Mouse (Mus musculus) heart, adult 8-10 months (tissue): ENCODE results near the gene Sult3a2. TPM values are rescaled to one million over a fixed set of nuclear protein-coding genes. Genes with fewer than 3 reads are reported as not detected.
"Not testable (repeated sequence)": the region's sequence is repeated elsewhere in the genome, so short reads cannot be mapped to it uniquely, and the experiment has no call there.

Experiments used
- DNase-seq: peaks from one replicate; pipeline ENCODE4 v3.0.0; 2022; ENCODE audit warnings: low spot score
- total RNA-seq, 4 experiments: library from RNA; stranded (reverse); gene quantifications; 2 replicates each; pipeline ENCODE4 v1.2.4; 2022

Sult3a2 gene
- not detected for total RNA-seq

GRCm38 (mm10) chr10:33786604-33787003 is at the start of gene Sult3a2:
Sult3a2 (minus strand) TSS chr10:33786704.
- DNase-seq: no peak

GRCm38 (mm10) chr10:33820892-33821291 is 34.4 kb upstream of the Sult3a2 start:
- no peak for DNase-seq

DNA sequence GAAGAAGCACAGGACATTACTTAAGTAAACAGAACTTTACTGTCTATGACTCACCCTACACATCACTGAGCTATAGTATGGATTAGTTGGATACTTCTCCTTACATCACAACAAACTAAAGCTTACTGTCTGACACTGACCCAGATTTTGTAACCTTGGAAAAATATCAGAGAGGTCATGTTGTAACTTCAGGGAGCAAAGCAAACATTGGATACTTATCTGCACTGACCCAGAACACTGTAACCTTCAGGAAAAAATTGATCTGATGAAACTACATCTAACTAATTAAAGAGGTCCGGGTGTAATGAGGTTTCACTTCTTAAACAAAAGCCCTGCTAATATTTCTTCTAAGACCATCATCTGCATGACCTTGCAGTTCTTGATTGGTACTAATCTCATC is 30.4 kb upstream of the Sult3a2 start:
- DNase-seq: no peak

DNA sequence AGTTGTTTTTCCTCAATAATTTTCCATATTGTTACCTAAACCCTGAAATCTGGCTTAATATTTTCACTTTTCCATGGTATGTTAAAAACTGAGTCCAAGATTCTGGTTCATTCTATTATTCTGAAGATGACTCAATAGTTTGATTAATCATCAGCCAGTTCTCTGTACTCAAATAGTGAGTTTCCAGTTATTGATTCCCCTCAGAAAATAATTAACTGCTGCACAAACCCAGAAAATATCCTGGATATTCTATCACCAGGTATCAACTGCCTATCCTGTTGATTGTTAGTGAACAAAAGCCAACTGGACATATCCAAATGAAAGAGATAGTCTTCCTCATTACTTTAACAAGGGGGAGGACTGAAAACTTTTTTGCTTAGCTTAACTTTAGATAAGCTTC is 27.8 kb upstream of the Sult3a2 start:
- DNase-seq: no peak

- no peak for DNase-seq
Observed at GRCm38 (mm10) chr10:33811807-33812206, 25.3 kb upstream of the Sult3a2 start.

DNA sequence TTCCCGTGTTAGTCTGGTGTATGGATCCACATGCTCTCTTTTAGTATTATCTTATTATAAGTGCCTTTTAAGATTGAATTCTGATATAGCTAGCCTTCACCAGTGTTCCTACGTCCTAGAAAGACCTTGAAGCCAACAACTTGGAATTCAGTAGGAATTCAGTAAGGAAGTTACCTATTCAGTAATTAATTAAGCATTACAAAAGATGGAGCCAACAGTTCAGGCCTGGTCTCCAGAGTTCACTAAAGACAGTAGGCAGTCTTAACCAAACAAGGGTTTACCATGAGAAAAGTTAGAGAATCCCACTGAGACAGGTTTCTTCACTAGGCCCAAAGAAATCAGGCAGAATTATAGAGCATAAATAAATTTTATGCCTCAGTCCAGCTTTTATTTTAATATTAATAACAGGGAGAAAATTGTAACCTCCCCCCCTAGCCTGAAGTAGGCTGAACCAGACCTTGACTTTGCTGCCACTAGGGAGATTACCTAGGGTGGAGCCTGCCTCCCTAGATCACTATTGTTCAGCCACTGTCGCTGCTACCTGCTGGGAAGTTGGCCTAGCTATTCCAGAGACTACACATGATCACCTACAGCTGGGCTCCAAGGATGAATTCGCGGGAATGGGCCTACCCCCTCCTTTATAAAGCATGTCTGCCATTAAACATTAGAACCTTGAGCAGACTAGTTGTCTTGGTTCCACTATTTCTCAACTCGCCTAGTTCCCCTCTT is 10.9 kb upstream of the Sult3a2 start:
- DNase-seq: not testable (repeated sequence)

GRCm38 (mm10) chr10:33796269-33796915 is 9.9 kb upstream of the Sult3a2 start:
- not testable (repeated sequence) for DNase-seq

- not testable (repeated sequence) for DNase-seq
Observed at GRCm38 (mm10) chr10:33792166-33792565, 5.7 kb upstream of the Sult3a2 start.

- DNase-seq: no peak
Observed at GRCm38 (mm10) chr10:33787541-33787940, 1.0 kb upstream of the Sult3a2 start.

DNA sequence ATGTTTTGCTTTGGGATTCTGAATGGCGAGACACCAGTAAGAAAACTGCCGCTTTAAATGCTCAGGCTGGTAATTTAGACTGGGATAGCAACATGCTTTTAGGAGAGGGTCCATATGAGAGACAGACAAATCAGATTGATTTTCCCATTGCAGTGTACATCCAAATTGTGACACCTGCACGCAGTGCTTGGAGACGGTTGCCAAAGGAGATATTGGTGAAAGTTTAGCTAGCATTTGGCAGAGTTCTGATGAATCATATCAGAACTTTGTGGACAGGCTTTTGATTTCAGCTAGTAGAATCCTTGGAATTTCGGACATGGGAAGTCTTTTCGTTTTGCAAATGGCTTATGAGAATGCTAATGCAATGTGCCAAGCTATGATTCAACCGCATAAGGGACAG is 51.3 kb downstream of the Sult3a2 start:
- DNase-seq: not testable (repeated sequence)

DNA sequence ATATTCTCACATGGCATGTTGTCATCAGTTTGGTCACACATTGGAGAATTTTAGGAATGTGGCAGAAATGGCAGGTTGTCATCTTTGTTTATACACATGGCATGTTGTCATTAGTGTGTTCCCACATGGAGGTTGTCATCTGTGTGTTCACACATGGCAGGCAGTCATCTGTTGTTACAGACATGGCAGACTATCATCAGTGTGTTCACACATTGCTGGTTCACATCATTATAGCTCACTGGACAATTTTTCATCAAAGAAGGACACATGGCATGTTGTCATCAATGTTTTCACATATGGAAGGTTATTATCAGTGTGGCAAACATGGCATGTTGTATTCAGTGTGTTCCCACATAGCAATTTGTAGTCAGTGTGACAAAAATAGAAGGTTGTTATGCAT is 53.3 kb downstream of the Sult3a2 start:
- DNase-seq: no peak

DNA sequence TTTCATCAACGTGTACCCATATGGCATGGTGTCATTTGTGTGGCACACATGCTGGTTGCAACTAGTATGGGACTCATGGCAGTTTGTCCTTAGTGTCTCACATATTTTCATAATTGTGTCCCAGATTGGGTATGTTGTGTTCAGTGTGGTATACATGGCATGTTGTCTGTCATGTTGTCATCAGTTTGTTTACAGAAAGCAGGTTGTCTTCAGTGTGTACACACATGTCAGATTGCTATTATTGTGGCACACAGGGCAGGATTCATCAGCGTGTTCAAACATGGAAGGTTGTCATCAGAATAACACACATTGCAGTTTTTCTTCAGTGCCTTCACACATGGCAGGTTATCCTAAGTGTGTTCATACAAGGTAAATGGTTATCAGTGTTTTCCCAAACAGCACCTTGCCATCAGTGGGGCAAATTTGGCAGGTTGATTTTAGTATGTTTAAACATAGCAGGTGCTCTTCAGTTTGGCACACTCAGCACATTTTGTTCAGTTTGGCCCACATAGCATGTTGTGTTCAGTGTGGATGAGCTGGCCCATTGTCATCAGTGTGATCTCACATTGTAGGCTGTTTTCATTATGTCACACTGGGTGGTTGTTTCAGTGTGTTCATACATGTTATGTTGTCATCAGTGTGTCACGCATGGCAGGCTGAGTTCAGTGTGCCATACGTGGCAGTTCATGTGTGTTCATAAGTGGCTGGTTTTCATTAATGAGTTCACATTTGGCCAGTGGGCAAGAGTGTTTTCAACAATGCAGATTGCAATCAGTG is 53.9 kb downstream of the Sult3a2 start:
- DNase-seq: no peak

DNA sequence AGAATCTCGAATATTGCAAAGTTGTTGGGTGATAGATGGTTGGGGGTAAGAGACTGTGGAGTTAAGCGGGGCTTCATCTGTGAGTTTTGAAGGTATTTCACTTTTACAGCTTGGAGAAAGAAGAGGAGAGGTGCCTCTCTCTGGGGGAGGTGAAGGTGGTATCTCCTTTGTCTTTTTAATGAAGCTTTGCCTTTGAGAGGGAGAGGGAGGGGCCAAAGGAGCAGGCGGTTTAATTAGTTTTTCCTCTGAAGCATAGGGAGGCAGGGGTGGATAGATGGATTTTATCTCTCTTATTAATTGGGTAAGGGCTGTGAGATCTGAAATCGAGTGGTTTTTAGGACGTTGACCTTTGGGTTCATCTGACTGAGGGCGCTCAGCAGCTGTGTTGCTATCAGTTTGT is 62.7 kb downstream of the Sult3a2 start:
- DNase-seq: no peak

DNA sequence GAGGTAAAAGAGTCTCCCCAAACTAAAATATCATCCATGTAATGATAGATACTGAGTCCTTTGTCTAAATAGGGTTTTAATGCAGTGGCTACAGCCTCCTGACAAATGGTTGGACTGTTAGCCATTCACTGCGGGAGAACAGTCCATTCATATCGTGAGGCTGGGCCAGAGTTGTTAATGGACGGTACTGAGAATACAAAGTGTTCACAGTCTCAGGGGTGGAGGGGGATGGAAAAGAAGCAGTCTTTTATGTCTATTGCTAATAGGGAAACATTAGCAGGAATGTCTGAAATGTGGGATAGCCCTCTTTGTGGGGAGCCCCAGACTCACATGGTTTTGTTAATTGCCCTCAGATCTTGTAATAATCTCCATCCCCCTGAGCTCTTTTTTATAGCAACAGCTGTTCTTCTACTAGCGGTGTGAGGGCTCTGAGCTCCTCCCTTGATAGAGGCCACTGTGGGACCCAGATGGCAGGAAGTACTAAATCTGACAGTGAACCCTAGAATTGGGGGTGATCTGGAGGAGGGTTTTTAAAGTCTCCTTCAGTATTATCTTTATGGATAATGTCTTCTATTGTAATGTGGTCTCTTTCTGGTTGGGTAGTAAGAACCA is 64.6 kb downstream of the Sult3a2 start:
- DNase-seq: no peak

Other genes starting within 250 kb of the Sult3a2 start
- gene Clvs2, start 161.9 kb downstream of the Sult3a2 start, total RNA-seq: not detected
- gene Sult3a1, start 71.0 kb upstream of the Sult3a2 start, total RNA-seq: not detected
- gene Rsph4a, start 118.4 kb upstream of the Sult3a2 start, total RNA-seq: not detected
- gene Zup1, start 164.6 kb upstream of the Sult3a2 start, total RNA-seq: 1 to 10 TPM; 5.1 to 7.4 (median 6.4) TPM
- gene Rwdd1, start 232.9 kb upstream of the Sult3a2 start, total RNA-seq: 100 to 1,000 TPM; 111 to 118 (median 114) TPM